Mouse (Mus musculus) CH12.LX (cell line): ENCODE data around the gene Prkn. TPM values are rescaled to one million over a fixed set of nuclear protein-coding genes. Genes with fewer than 3 reads are reported as not detected.

Source experiments
- DNase-seq: peaks from one replicate; pipeline ENCODE4 v3.0.0-alpha.2; 2013; ENCODE audit errors: extremely low read depth
- H3K27ac ChIP-seq: 2 replicates; pipeline ENCODE4 v1.5.1; 2012; ENCODE audit warnings: low read depth, mild to moderate bottlenecking, control low read depth, moderate library complexity; ENCODE audit not compliant: insufficient read depth
- H3K27me3 ChIP-seq: replicated peaks from 2 replicates; pipeline ENCODE3; 2012; ENCODE audit warnings: inconsistent platforms
- H3K36me3 ChIP-seq, 2 experiments: replicated peaks in 1 of 2; 2 replicates each; pipeline versions ENCODE3 to v1.6.1; 2012; ENCODE audit warnings: inconsistent platforms in 1 of 2, low read length in 1 of 2, mild to moderate bottlenecking in 1 of 2, mixed read lengths in 1 of 2, moderate library complexity in 1 of 2; ENCODE audit not compliant: control insufficient read depth in 1 of 2, insufficient read depth in 1 of 2
- H3K4me1 ChIP-seq, 2 experiments: 2 replicates each; pipeline ENCODE4 v1.6.1; 2012; ENCODE audit warnings: inconsistent platforms in 1 of 2, moderate library complexity in 1 of 2; ENCODE audit not compliant: insufficient read depth in 2 of 2, control insufficient read depth in 1 of 2
- H3K4me2 ChIP-seq: 2 replicates; pipeline ENCODE4 v1.6.1; 2012; ENCODE audit warnings: low read depth, mild to moderate bottlenecking, control low read depth; ENCODE audit not compliant: poor library complexity, insufficient read depth, severe bottlenecking
- H3K4me3 ChIP-seq, 3 experiments: fragments of 150-350 bp in 1 of 3; sonication (generic) in 1 of 3; replicated peaks in 1 of 3; 2 replicates each; pipeline versions ENCODE3 to v1.5.1; 2011 to 2012; ENCODE audit warnings: low read depth in 2 of 3, low read length in 2 of 3, mild to moderate bottlenecking in 2 of 3, moderate library complexity in 2 of 3, control low read depth in 1 of 3, improper control_type of control experiment in 1 of 3, inconsistent platforms in 1 of 3, mixed read lengths in 1 of 3; ENCODE audit not compliant: poor library complexity in 1 of 3
- H3K79me2 ChIP-seq: replicated peaks from 2 replicates; pipeline ENCODE4 v1.6.1; 2012; ENCODE audit warnings: mild to moderate bottlenecking, moderate library complexity; ENCODE audit not compliant: control insufficient read depth, poor library complexity, insufficient read depth, severe bottlenecking; ENCODE audit errors: extremely low read depth
- H3K9ac ChIP-seq: 2 replicates; pipeline ENCODE4 v1.6.1; 2012; ENCODE audit warnings: low read depth, mild to moderate bottlenecking, control low read depth, moderate library complexity; ENCODE audit not compliant: insufficient read depth
- H3K9me3 ChIP-seq: replicated peaks from 2 replicates; pipeline ENCODE3; 2012; ENCODE audit warnings: low read length, inconsistent platforms, mixed read lengths
- CHD1 ChIP-seq: IDR thresholded peaks from 2 replicates; pipeline ENCODE4 v1.6.1; 2012; ENCODE audit warnings: low read depth, low read length, improper control_type of control experiment, inconsistent platforms
- CHD2 ChIP-seq: IDR thresholded peaks from 2 replicates; pipeline ENCODE4 v1.6.1; 2011; ENCODE audit warnings: low read length, improper control_type of control experiment
- ETS1 ChIP-seq: conservative IDR thresholded peaks from 2 replicates; pipeline ENCODE4 v1.6.1; 2012; ENCODE audit warnings: low read depth, mild to moderate bottlenecking, inconsistent platforms, low read length, improper control_type of control experiment, moderate library complexity
- GABPA ChIP-seq: IDR thresholded peaks from 2 replicates; pipeline ENCODE4 v1.6.1; 2012; ENCODE audit warnings: low read depth, low read length, improper control_type of control experiment, inconsistent platforms; ENCODE audit not compliant: insufficient replicate concordance
- KAT2A ChIP-seq: IDR thresholded peaks from 2 replicates; pipeline ENCODE4 v1.6.1; 2012; ENCODE audit warnings: low read length, improper control_type of control experiment, inconsistent platforms; ENCODE audit not compliant: insufficient replicate concordance
- MAX ChIP-seq: IDR thresholded peaks from 2 replicates; pipeline ENCODE4 v1.6.1; 2011; ENCODE audit warnings: low read length, improper control_type of control experiment
- MEF2A ChIP-seq: IDR thresholded peaks from 2 replicates; pipeline ENCODE4 v1.6.1; 2014; ENCODE audit warnings: low read depth, mild to moderate bottlenecking, inconsistent platforms, low read length, improper control_type of control experiment, borderline replicate concordance
- MYC ChIP-seq: IDR thresholded peaks from 2 replicates; pipeline ENCODE4 v1.6.1; 2011; ENCODE audit warnings: low read depth, mild to moderate bottlenecking, improper control_type of control experiment, low read length
- PAX5 ChIP-seq: IDR thresholded peaks from 2 replicates; pipeline ENCODE4 v1.6.1; 2012; ENCODE audit warnings: low read length, inconsistent platforms, mixed read lengths
- RAD21 ChIP-seq: IDR thresholded peaks from 2 replicates; pipeline ENCODE4 v1.6.1; 2011; ENCODE audit warnings: low read depth, mild to moderate bottlenecking, low read length, improper control_type of control experiment, moderate library complexity
- UBTF ChIP-seq: IDR thresholded peaks from 2 replicates; pipeline ENCODE4 v1.6.1; 2012; ENCODE audit warnings: low read depth, mild to moderate bottlenecking, inconsistent platforms, low read length, improper control_type of control experiment, moderate library complexity
- ZNF384 ChIP-seq: IDR thresholded peaks from 2 replicates; pipeline ENCODE4 v1.6.1; 2012; ENCODE audit warnings: low read depth, low read length, improper control_type of control experiment, inconsistent platforms
- dilution Hi-C: fragments of 300-500 bp; cut with MboI; formaldehyde crosslinking; loops from 2 replicates; pipeline ENCODE4 v1.14.3; 2020; ENCODE audit warnings: low sequenced_read_pairs; ENCODE audit not compliant: extremely low pct_unique_long_range_greater_than_20kb, extremely low pct_ligation_motif_present
- in situ Hi-C: fragments of 300-500 bp; cut with MboI; formaldehyde crosslinking; loops from 3 replicates; pipeline ENCODE4 v1.14.3; 2019; ENCODE audit warnings: low sequenced_read_pairs, low pct_ligation_motif_present, low pct_unique_long_range_greater_than_20kb, mixed read lengths
- polyA plus RNA-seq: library from polyadenylated mRNA; unstranded; fragments of >175 nt; gene quantifications from 2 replicates; pipeline ENCODE4 v1.2.1, GENCODE M21; 2012; ENCODE audit warnings: low read depth; ENCODE audit not compliant: insufficient read length
- total RNA-seq, 2 experiments: library from RNA; depleted of rRNA; stranded (reverse); fragments of 300-350 nt in 1 of 2; fragments of >200 nt in 1 of 2; gene quantifications; 2 replicates each; pipeline ENCODE4 v1.2.3; 2012 to 2014

Prkn gene
- total and polyA plus RNA-seq, 3 experiments = 0.08 TPM; not detected in 2

GRCm38 (mm10) chr17:11844436-11844835 lies 1004.3 kb downstream of the Prkn start:
- Histone ChIP-seq H3K9me3 (peaks cover 2% of the 10 kb centered on the region), H3K9ac (no peak overlapping the region), H3K36me3 (no peaks in the 10 kb centered on the region), H3K4me2 (no peak overlapping the region), H3K4me1 (peaks cover 0 to 23% of the 10 kb centered on the region in 2 experiments; a peak in 2 of 4 replicates), H3K27me3 (no peaks in the 10 kb centered on the region), H3K79me2 (no peaks in the 10 kb centered on the region), H3K4me3 (no peak overlapping the region)
- dilution Hi-C loops (no loop called here), in situ Hi-C loops (no loop called here)
- DNase-seq = no peak
- TF ChIP-seq CHD2 (no peak), CHD1 (no peak), ETS1 (no peak), RAD21 (no peak), KAT2A (no peak)
- TF ChIP-seq, all 38 proteins: peak for 0
- H3K27ac ChIP-seq = no peak overlapping the region

GRCm38 (mm10) chr17:11844989-11845388 lies 1004.8 kb downstream of the Prkn start:
- in situ Hi-C loops = no loop called here
- dilution Hi-C loops = no loop called here
- H3K4me1 ChIP-seq = peaks cover 0 to 23% of the 10 kb centered on the region in 2 experiments; a peak in 2 of 4 replicates
- DNase-seq = no peak
- TF ChIP-seq MEF2A (no peak), ETS1 (no peak), ZNF384 (no peak), GABPA (no peak), MYC (no peak), UBTF (no peak), MAX (no peak)
- H3K9me3 ChIP-seq = peaks cover 2% of the 10 kb centered on the region
- H3K36me3 ChIP-seq = no peaks in the 10 kb centered on the region
- H3K4me3 ChIP-seq = no peak overlapping the region
- H3K4me2 ChIP-seq = no peak overlapping the region
- H3K27me3 ChIP-seq = no peaks in the 10 kb centered on the region
- H3K79me2 ChIP-seq = no peaks in the 10 kb centered on the region
- no peak overlapping the region for H3K9ac ChIP-seq
- no peak overlapping the region for H3K27ac ChIP-seq

- in situ Hi-C loops (no loop called here), dilution Hi-C loops (no loop called here)
- no peaks in the 10 kb centered on the region for H3K36me3 ChIP-seq
- no peak for DNase-seq
- H3K9ac ChIP-seq = no peak overlapping the region
- no peaks in the 10 kb centered on the region for H3K27me3 ChIP-seq
- no peak overlapping the region for H3K4me2 ChIP-seq
- no peak overlapping the region for H3K4me3 ChIP-seq
- TF ChIP-seq PAX5 = no peak
- TF ChIP-seq KAT2A = no peak
- TF ChIP-seq GABPA = no peak
- no peak overlapping the region for H3K27ac ChIP-seq
- no peaks in the 10 kb centered on the region for H3K79me2 ChIP-seq
- H3K4me1 ChIP-seq = peaks cover 0 to 23% of the 10 kb centered on the region in 2 experiments; a peak in 2 of 4 replicates
- peaks cover 2% of the 10 kb centered on the region for H3K9me3 ChIP-seq
These were observed 1005.3 kb downstream of the Prkn start for GRCm38 (mm10) chr17:11845506-11845905.
